28 mouse cellular contexts compared by ENCODE assay signal in genomic region chr1:177190358-177190757, GRCm38 (mm10).
"Had no signal": no experiment of that assay in that cellular context is flagged by ENCODE, and none has a peak within 500 bp of the region (broad histone marks: within the 10 kb centered on the region; RNA-seq: fewer than 3 reads in every experiment).

No protein-coding gene starts in this region.

- H3K27ac ChIP-seq: embryonic facial prominence, embryonic 10.5 days; embryonic facial prominence, embryonic 12.5 days; embryonic facial prominence, embryonic 13.5 days; embryonic facial prominence, embryonic 15.5 days; forebrain, embryonic 10.5 days; forebrain, embryonic 12.5 days; forebrain, embryonic 13.5 days; forebrain, embryonic 15.5 days; gastrocnemius, adult 2 months; heart, adult 2 months had no signal

- DNase-seq: cerebellum, adult 8-10 months; cerebellum, adult 9-10 months; cerebellum, adult 9-11 months; cerebellum, postnatal 10 days; cerebellum, postnatal 14 days; cerebellum, postnatal 25 days; cerebellum, postnatal 36 days; embryo, embryonic 11 days; forebrain, postnatal 0 days; gastrocnemius, adult 2 months; gastrocnemius, postnatal 10 days; gastrocnemius, postnatal 14 days; gastrocnemius, postnatal 25 days; gastrocnemius, postnatal 36 days; heart, adult 11 months; heart, adult 18-20 months; heart, adult 2 months had no signal

- H3K4me2 ChIP-seq: embryonic facial prominence, embryonic 12.5 days; embryonic facial prominence, embryonic 13.5 days; embryonic facial prominence, embryonic 15.5 days; forebrain, embryonic 12.5 days; forebrain, embryonic 13.5 days; forebrain, embryonic 15.5 days had no signal

- H3K36me3 ChIP-seq: embryonic facial prominence, embryonic 10.5 days; embryonic facial prominence, embryonic 12.5 days; embryonic facial prominence, embryonic 13.5 days; embryonic facial prominence, embryonic 15.5 days; forebrain, embryonic 10.5 days; forebrain, embryonic 12.5 days; forebrain, embryonic 15.5 days had no signal

- H3K9ac ChIP-seq: embryonic facial prominence, embryonic 12.5 days; embryonic facial prominence, embryonic 13.5 days; embryonic facial prominence, embryonic 15.5 days; forebrain, embryonic 12.5 days; forebrain, embryonic 13.5 days; forebrain, embryonic 15.5 days; forebrain, postnatal 0 days had no signal

- ATAC-seq: forebrain, embryonic 13.5 days; forebrain, embryonic 14.5 days; forebrain, embryonic 15.5 days; forebrain, embryonic 16.5 days; forebrain, postnatal 0 days had no signal

- H3K4me3 ChIP-seq: embryonic facial prominence, embryonic 10.5 days; embryonic facial prominence, embryonic 12.5 days; embryonic facial prominence, embryonic 13.5 days; embryonic facial prominence, embryonic 15.5 days; erythroblast, embryonic 14.5 days; forebrain, embryonic 10.5 days; forebrain, embryonic 12.5 days; forebrain, embryonic 13.5 days; forebrain, embryonic 15.5 days; gastrocnemius, adult 2 months; heart, adult 2 months had no signal

- H3K9me3 ChIP-seq: embryonic facial prominence, embryonic 10.5 days; embryonic facial prominence, embryonic 12.5 days; embryonic facial prominence, embryonic 13.5 days; embryonic facial prominence, embryonic 15.5 days; forebrain, embryonic 10.5 days; forebrain, embryonic 12.5 days; forebrain, embryonic 13.5 days; forebrain, embryonic 15.5 days had no signal

- H3K4me1 ChIP-seq: embryonic facial prominence, embryonic 10.5 days; embryonic facial prominence, embryonic 12.5 days; embryonic facial prominence, embryonic 13.5 days; embryonic facial prominence, embryonic 15.5 days had no signal

- H3K27me3 ChIP-seq: embryonic facial prominence, embryonic 12.5 days; embryonic facial prominence, embryonic 13.5 days; embryonic facial prominence, embryonic 15.5 days; forebrain, embryonic 12.5 days; forebrain, embryonic 13.5 days; forebrain, embryonic 15.5 days had no signal
